Mouse (Mus musculus) liver, adult (tissue): ENCODE data around the gene Rb1.

Experiments
- GATA4 ChIP-seq: IDR thresholded peaks from 2 replicates; pipeline ENCODE4 v1.6.1; 2014; ENCODE audit warnings: mild to moderate bottlenecking, low read length; ENCODE audit not compliant: insufficient replicate concordance

Rb1 gene

DNA sequence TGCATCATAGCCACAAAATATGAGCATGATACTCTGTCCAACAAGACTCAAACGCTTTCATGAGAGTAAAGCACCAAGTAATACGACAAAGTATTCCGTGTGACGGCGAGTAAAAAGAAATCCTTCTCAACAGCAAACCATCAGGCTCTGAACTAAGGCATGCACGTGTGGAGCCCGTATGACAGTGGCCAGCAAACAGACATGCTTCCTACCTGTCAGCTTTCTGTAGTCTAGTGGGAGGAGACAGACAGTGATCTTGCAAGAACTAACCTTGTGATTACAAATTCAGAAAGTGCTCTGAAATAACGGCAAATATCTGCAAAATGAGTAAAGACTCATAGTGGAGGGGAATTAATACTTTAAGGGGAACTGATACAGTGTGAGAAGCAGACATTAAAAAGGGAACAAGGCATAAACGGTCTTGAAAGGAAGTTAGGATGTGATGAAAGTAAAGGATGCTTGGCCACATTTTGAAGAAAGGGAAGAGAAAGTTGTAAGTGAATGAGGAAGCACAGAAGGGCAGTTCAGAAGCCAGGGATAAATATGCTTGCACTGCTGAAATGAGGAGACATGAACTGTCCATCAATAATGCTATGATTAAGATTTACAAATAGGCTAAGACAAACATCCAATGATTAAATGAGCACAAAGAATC lies 103.2 kb downstream of the Rb1 start:
- TF ChIP-seq GATA4: no peak

DNA sequence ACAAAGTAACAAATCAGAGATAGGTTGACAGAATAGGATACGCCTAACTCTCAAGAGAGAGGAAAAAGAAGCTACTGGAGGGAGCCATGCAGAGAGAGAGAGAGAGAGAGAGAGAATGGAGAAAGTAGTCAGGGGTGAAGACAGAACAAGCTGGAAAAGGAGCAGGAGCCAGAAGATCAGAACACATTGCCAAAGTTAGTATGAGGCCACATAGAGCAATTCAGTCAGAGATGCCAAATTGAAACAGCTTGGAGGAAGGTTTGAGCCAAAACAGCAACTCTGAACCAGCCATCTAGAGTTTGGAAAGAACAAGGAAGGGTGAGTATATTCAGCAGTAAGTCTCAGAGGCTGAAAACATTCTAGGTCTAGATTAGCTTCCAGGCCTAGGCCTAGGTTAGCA lies 108.6 kb downstream of the Rb1 start:
- TF ChIP-seq GATA4: no peak

GRCm38 (mm10) chr14:73211477-73211876 lies 114.1 kb downstream of the Rb1 start:
- TF ChIP-seq GATA4: no peak

- TF ChIP-seq GATA4: no peak
These were observed 115.4 kb downstream of the Rb1 start for GRCm38 (mm10) chr14:73210196-73210595.

- 0 out of 2 replicates have a peak, but pooled peaks have one; percentile 4 for TF ChIP-seq GATA4
These were observed 116.4 kb downstream of the Rb1 start for GRCm38 (mm10) chr14:73209262-73209661.

DNA sequence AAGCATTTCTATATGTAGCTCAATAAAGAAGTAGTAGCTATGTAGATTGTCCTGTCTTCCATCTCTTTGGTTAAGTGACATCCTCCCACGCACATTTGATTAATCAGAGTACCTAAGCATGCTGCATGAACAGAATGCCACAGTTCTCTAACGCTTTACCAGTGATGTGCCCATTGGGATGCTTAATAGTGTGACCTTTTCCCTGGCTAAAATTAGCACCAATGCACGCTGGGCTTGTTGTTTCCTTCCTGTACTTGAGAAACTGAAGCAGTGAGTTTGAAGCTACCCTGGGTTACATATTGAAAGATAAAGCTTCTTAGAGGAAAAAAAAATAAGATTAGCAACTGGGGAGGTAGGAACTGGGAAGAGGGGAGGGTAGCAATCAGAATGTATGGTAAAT lies 121.6 kb downstream of the Rb1 start:
- no peak for TF ChIP-seq GATA4

- TF ChIP-seq GATA4: no peak
These were observed 124.2 kb downstream of the Rb1 start for GRCm38 (mm10) chr14:73201447-73201846.

GRCm38 (mm10) chr14:73199058-73199457 lies 126.6 kb downstream of the Rb1 start:
- no peak for TF ChIP-seq GATA4

- no peak for TF ChIP-seq GATA4
These were observed 138.7 kb downstream of the Rb1 start for GRCm38 (mm10) chr14:73186875-73187274.

DNA sequence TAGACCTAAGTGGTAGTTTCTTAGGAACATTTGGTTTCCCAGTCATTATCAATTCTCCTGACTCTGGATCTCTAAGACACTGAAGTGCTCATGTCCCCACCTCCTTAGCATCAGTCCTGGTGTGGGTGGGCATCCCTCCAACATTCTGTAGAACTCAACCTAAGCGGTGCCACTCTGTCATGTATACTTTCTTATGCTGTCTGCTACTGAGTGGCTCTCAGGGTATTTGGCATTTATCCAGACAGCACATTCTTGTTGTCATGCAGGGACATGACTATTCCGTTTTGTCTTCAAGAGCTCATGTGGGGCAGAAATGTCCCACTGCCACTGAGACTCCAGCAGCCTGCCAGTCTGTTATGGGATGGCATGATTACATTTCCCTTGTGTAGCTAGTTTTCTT lies 144.5 kb downstream of the Rb1 start:
- no peak for TF ChIP-seq GATA4

- TF ChIP-seq GATA4: no peak
These were observed 145.0 kb downstream of the Rb1 start for GRCm38 (mm10) chr14:73180671-73181070.

DNA sequence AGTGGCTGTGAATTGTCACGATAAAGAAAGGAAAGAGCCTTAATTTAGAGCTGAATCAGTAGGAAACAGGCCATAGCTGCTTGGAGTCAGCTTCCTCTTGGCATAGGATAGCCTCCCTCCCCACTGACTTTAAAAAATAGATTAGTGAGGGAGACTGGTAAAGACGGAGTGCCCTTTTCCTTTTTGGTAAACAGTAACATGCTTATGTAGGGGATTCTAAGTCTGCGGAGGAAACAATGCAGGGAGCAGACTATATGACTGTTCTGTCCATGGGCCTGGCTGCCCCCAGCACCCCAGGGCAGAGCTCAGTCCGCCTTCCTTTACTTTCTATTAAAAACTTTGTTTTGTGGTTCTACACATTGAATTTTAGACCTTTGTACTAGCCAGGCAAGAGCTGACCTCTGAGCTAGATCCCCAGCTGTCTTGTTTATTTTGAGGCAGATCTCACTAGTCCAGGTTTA lies 146.4 kb downstream of the Rb1 start:
- peak; percentile 94 for TF ChIP-seq GATA4

- TF ChIP-seq GATA4: no peak
These were observed 147.7 kb downstream of the Rb1 start for GRCm38 (mm10) chr14:73177961-73178360.

- TF ChIP-seq GATA4: no peak; the same call in 1 of the 2 replicates
These were observed 149.4 kb downstream of the Rb1 start for GRCm38 (mm10) chr14:73176266-73176665.

- no peak for TF ChIP-seq GATA4
These were observed 149.8 kb downstream of the Rb1 start for GRCm38 (mm10) chr14:73175814-73176213.

GRCm38 (mm10) chr14:73175031-73175430 lies 150.6 kb downstream of the Rb1 start:
- no peak for TF ChIP-seq GATA4

GRCm38 (mm10) chr14:73174091-73174995 lies 151.3 kb downstream of the Rb1 start:
- no peak for TF ChIP-seq GATA4

DNA sequence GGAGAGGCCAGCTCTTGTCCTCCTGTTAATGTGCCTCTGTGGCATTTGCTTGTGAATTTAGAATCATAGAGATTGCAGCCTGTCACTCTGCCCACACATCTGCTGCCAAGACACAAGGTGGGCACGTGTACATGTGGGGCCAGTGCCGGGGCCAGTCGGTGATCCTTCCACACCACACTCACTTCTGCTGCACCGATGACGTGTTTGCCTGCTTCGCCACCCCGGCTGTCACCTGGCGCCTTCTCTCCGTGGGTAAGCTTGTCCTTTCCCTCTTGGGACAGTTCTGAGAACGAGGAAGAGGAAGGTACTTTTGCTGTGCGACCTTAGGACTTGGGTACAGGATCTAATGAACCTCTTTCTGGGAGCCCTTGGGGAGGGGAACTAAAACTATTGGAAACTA lies 152.0 kb downstream of the Rb1 start:
- no peak for TF ChIP-seq GATA4
